Mouse (Mus musculus): ENCODE data around the gene Trio. TPM values are rescaled to one million over a fixed set of nuclear protein-coding genes. Genes with fewer than 3 reads are reported as not detected.
A peak's percentile ranks its signal among the peaks of the same experiment; 100 is the strongest.

Gene Trio
- polyA plus RNA-seq, 1 experiment from 2014 or later, result 28.8 TPM

DNA sequence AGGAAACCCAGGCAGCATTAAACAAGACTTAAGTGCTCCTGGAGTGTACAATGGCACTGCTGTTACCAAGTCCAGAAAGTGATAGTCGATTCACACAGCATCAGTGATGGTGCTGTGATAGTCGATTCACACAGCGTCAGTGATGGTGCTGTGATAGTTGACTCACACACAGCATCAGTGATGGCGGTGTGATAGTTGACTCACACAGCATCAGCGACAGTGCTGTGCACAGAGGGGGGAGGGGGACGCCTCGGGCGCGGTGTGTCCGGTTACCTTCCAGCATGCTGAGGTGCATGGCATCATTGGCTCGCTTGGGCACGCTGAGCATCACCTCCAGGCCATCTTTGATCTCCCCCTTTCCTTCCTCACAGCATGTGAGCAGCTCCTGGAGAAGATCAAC, 200.3 kb downstream of the Trio start:
- peaks cover 100% of the 10 kb centered on the region for H3K36me3 ChIP-seq (replicated peaks)
- 96% methylated on average over 12 of the region's 12 CpGs for WGBS
- H3K4me1 ChIP-seq, result no peaks in the 10 kb centered on the region
- H3K27ac ChIP-seq (replicated peaks), result no peak overlapping the region
- no peak overlapping the region for H3K4me3 ChIP-seq
- H3K9me3 ChIP-seq, result no peaks in the 10 kb centered on the region
- H3K27me3 ChIP-seq (replicated peaks; ENCODE audit: low read depth, poor library complexity, severe bottlenecking), result no peaks in the 10 kb centered on the region
- no peak for DNase-seq (ENCODE audit: low spot score)

GRCm38 (mm10) chr15:27823581-27823980, 202.1 kb downstream of the Trio start:
- no peaks in the 10 kb centered on the region for H3K27me3 ChIP-seq (replicated peaks; ENCODE audit: low read depth, poor library complexity, severe bottlenecking)
- no peaks in the 10 kb centered on the region for H3K9me3 ChIP-seq
- peaks cover 99% of the 10 kb centered on the region for H3K36me3 ChIP-seq (replicated peaks)
- no peak overlapping the region for H3K4me3 ChIP-seq
- 94% methylated on average over 4 of the region's 4 CpGs for WGBS
- H3K27ac ChIP-seq (replicated peaks), result no peak overlapping the region
- peak; percentile 40 for DNase-seq (ENCODE audit: low spot score)
- peaks cover 3% of the 10 kb centered on the region for H3K4me1 ChIP-seq

DNA sequence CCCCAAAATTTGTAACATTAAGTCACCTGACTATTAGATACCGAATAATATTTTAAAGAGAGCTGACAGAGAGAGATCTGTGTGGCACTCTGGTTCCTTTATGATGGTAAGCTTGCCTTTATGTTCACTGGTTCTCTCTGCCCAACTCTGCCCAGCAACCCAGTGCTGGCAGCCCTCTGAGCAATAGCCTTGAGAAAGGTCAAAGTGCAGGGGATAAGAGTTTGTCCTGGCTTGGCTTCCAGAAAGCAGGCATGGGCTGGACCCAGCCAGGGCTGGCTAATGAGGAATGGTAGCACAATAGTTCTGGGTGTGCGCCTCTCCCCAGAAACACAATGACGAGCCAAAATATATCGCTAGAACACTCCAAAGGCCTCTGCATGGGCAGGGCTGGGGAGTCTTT, 203.2 kb downstream of the Trio start:
- Histone ChIP-seq H3K4me1 (peaks cover 9% of the 10 kb centered on the region), H3K27me3 (replicated peaks; ENCODE audit: low read depth, poor library complexity, severe bottlenecking) (no peaks in the 10 kb centered on the region), H3K4me3 (no peak overlapping the region), H3K27ac (replicated peaks) (no peak overlapping the region), H3K36me3 (replicated peaks) (peaks cover 99% of the 10 kb centered on the region), H3K9me3 (no peaks in the 10 kb centered on the region)
- 95% methylated on average over 4 of the region's 4 CpGs for WGBS
- no peak for DNase-seq (ENCODE audit: low spot score)

DNA sequence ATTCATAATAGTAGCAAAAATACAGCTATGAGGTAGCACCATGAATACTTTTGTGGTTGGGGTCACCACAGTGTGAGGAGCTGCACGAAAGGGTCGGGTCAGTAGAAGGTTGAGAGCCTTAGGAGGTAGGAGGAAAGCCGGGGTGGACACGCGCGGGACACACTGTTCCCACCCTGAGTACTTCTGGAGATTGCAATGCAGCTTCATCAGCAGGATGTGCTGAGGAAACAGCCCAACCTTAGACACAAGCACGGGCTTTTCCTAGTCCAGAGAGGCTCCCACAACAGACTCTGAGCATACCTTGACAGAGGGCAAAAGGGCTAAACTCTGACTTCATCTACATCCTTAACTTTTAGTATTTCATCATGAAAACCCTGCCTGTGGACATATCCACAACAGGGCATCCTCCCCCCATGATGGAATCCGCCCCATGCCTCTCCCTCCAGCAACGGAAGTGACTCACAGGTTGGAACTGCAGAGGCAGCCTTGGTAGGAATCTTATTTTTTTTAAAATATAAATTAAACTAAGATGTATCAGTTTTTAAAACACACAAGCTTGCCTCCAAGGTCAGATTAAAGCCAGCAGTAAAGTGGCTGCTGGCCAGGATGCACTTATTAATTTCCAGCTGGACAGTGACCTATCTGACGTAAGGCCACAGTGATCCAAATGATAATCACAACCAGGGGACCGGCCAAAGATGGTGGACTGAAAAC, 203.8 kb downstream of the Trio start:
- Histone ChIP-seq H3K36me3 (replicated peaks) (peaks cover 99% of the 10 kb centered on the region), H3K9me3 (no peaks in the 10 kb centered on the region), H3K27me3 (replicated peaks; ENCODE audit: low read depth, poor library complexity, severe bottlenecking) (no peaks in the 10 kb centered on the region), H3K4me1 (peaks cover 9% of the 10 kb centered on the region), H3K27ac (replicated peaks) (no peak overlapping the region), H3K4me3 (no peak overlapping the region)
- DNase-seq (ENCODE audit: low spot score), result no peak
- WGBS, result 91% methylated on average over 11 of the region's 11 CpGs

DNA sequence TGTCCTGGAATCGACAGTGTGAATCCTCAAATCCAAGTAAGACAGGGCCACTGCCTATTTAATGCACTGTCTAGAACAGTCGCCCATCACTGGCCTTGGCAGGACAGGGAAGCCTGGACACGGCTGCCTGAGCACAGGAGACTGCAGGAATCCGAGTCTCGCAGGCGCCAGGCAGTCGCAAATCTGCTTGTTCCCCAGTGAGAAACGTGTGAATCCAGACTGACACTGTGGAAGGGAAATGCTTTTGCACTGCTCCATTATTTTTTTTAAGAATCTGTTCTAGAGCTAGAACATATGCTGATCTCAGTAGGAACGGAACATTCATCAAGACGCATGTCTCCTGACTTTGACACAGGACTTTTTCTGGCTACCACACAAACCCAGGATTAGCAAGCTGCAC, 208.6 kb downstream of the Trio start:
- H3K27me3 ChIP-seq (replicated peaks; ENCODE audit: low read depth, poor library complexity, severe bottlenecking), result no peaks in the 10 kb centered on the region
- peaks cover 29% of the 10 kb centered on the region for H3K4me1 ChIP-seq
- no peak overlapping the region for H3K4me3 ChIP-seq
- no peak overlapping the region for H3K27ac ChIP-seq (replicated peaks)
- no peak for DNase-seq (ENCODE audit: low spot score)
- H3K36me3 ChIP-seq (replicated peaks), result peaks cover 99% of the 10 kb centered on the region
- no peaks in the 10 kb centered on the region for H3K9me3 ChIP-seq
- WGBS, result 86% methylated on average over 10 of the region's 10 CpGs

DNA sequence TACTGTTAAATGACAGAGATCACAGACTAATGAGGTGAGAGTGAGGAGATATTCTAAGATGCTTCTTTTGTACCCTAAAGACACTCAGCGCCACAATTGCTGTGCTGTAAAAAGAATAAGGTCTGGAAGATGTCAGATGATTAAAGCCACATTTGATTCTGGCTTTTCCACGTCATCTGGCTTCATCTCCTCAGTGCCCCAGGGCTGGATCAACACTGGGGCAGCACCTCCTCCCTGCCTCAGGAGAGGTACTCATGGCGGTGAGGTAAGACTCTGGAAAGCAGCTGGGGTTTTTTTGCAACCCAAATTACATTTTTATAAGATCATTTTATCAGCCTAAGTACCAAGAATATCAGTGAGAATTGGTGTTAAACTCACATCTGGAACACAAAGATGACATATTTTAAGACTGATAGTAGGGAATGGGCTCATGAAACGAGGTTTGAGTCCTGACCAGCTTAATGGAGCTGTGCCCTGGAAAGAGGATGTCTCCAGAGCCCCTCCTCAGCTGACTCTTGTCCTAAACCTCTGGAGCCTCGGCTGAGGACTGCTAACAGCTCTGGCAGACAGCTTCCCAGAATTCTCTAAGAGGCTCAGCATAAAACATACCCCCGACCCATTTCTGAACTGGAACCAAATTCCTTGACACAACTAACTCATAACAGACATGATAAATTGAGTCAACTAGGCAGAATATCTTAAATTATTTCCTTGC, 210.8 kb downstream of the Trio start:
- peaks cover 89% of the 10 kb centered on the region for H3K36me3 ChIP-seq (replicated peaks)
- DNase-seq (ENCODE audit: low spot score), result no peak
- 55% methylated on average over 6 of the region's 6 CpGs for WGBS
- no peaks in the 10 kb centered on the region for H3K9me3 ChIP-seq
- peak overlapping the region; percentile 5; the same call in 1 of the 2 replicates for H3K27ac ChIP-seq (replicated peaks)
- H3K27me3 ChIP-seq (replicated peaks; ENCODE audit: low read depth, poor library complexity, severe bottlenecking), result no peaks in the 10 kb centered on the region
- H3K4me3 ChIP-seq, result no peak overlapping the region
- H3K4me1 ChIP-seq, result peaks cover 46% of the 10 kb centered on the region

DNA sequence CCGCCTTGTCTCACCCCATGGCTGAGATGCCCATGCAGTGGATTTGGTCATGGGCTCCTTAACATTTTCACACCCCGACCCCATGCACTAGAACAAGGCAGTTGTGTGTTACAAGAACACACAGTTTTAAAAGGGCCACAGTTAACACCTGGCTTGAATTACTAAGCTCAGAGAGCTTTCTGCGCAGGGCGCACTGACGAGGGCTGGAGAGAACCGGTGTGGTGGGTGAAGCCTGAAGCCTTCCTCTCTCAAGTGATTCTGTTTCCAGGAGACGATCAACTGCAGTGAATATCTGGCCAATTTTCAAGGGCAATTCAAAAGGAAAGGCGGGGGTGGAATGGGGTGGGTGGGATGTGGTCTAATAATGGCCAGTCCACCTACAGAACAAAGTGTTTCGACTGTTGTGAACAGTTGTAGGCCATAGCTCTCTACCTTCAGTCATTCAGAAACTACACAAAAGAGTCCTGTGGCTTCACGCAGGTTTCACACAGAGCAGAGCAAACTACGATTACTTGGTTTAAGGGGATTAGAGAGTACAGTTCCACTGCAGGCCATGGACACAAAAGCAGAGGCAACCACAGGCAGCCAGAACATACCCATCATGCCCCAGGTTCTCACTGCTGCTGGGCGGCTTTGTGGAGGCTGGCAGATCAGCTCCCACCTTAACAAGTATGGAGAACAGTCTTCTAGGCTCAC, 214.7 kb downstream of the Trio start:
- no peak overlapping the region for H3K4me3 ChIP-seq
- DNase-seq (ENCODE audit: low spot score), result peak; percentile 59
- H3K36me3 ChIP-seq (replicated peaks), result peaks cover 71% of the 10 kb centered on the region
- H3K9me3 ChIP-seq, result no peaks in the 10 kb centered on the region
- WGBS, result 49% methylated on average over 12 of the region's 12 CpGs
- peaks cover 71% of the 10 kb centered on the region for H3K4me1 ChIP-seq
- H3K27me3 ChIP-seq (replicated peaks; ENCODE audit: low read depth, poor library complexity, severe bottlenecking), result no peaks in the 10 kb centered on the region
- H3K27ac ChIP-seq (replicated peaks), result peak overlapping the region; percentile 81

GRCm38 (mm10) chr15:27810262-27810661, 215.4 kb downstream of the Trio start:
- peak overlapping the region; percentile 81 for H3K27ac ChIP-seq (replicated peaks)
- H3K27me3 ChIP-seq (replicated peaks; ENCODE audit: low read depth, poor library complexity, severe bottlenecking), result no peaks in the 10 kb centered on the region
- 46% methylated on average over 7 of the region's 7 CpGs for WGBS
- peaks cover 70% of the 10 kb centered on the region for H3K4me1 ChIP-seq
- peak; percentile 35 for DNase-seq (ENCODE audit: low spot score)
- no peaks in the 10 kb centered on the region for H3K9me3 ChIP-seq
- H3K36me3 ChIP-seq (replicated peaks), result peaks cover 71% of the 10 kb centered on the region
- H3K4me3 ChIP-seq, result no peak overlapping the region

DNA sequence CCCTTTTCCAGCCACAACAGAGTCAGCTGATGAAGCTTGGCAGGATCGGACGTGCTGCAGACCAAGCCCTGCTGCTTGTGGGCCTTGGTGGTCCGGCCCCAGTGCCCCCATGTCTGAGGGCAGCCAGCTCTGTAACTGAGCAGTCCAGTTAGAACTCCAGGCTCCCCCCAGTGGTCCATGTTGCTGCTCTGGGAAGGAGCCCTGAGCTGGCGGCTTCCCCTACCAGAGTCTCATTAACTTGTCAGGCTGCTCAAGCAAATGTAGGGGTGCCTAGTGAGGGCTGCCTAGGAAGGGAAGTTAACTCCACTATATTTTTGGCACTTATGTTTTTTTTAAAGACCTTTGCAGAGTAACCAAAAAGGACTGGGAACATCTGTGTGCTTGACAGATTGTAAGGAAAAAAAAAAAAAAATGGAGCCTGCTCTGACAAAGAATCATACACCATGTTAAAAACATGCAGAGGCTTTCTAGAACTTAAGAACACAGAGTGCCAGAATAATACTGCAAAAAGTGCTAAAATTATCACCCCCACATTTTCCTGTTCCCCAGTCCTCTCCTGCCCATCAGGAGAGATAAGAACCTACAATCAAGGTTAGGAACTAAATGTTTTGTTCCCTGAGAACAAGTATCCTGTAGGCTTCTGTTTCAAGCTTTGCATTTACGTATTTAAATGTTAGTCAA, 216.9 kb downstream of the Trio start:
- no peaks in the 10 kb centered on the region for H3K9me3 ChIP-seq
- H3K4me3 ChIP-seq, result no peak overlapping the region
- no peaks in the 10 kb centered on the region for H3K27me3 ChIP-seq (replicated peaks; ENCODE audit: low read depth, poor library complexity, severe bottlenecking)
- DNase-seq (ENCODE audit: low spot score), result peak; percentile 60
- peaks cover 71% of the 10 kb centered on the region for H3K4me1 ChIP-seq
- 45% methylated on average over 5 of the region's 5 CpGs for WGBS
- peak overlapping the region; percentile 78 for H3K27ac ChIP-seq (replicated peaks)
- peaks cover 71% of the 10 kb centered on the region for H3K36me3 ChIP-seq (replicated peaks)

DNA sequence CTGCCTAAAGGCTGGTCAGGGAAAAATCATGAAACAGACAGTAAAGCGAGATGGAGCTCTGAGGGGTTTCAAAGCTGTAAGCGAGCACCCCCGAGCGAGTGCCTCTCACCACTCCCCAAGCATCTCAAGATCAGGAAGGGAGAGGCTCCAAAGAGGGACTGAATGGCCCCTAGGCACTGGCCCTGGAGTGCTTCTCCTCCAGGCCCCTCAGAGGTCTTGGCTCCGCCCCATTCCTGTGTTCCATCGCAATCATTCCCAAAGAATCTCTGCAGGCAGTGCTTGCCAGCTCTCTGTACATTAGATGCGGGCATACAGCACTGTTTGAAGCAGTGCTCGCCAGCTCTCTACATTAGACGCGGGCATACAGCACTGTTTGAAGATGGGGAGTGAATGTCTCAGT, 219.4 kb downstream of the Trio start:
- peaks cover 92% of the 10 kb centered on the region for H3K4me1 ChIP-seq
- no peaks in the 10 kb centered on the region for H3K27me3 ChIP-seq (replicated peaks; ENCODE audit: low read depth, poor library complexity, severe bottlenecking)
- no peak for DNase-seq (ENCODE audit: low spot score)
- no peaks in the 10 kb centered on the region for H3K9me3 ChIP-seq
- WGBS, result 78% methylated on average over 10 of the region's 10 CpGs
- H3K27ac ChIP-seq (replicated peaks), result peak overlapping the region; percentile 70
- H3K36me3 ChIP-seq (replicated peaks), result peaks cover 73% of the 10 kb centered on the region
- no peak overlapping the region for H3K4me3 ChIP-seq

GRCm38 (mm10) chr15:27805654-27806053, 220.0 kb downstream of the Trio start:
- Histone ChIP-seq H3K36me3 (replicated peaks) (peaks cover 76% of the 10 kb centered on the region), H3K27me3 (replicated peaks; ENCODE audit: low read depth, poor library complexity, severe bottlenecking) (no peaks in the 10 kb centered on the region), H3K4me3 (no peak overlapping the region), H3K4me1 (peaks cover 89% of the 10 kb centered on the region), H3K27ac (replicated peaks) (peak overlapping the region; percentile 70; the same call in 1 of the 2 replicates), H3K9me3 (no peaks in the 10 kb centered on the region)
- DNase-seq (ENCODE audit: low spot score), result no peak
- 91% methylated on average over 16 of the region's 16 CpGs for WGBS

DNA sequence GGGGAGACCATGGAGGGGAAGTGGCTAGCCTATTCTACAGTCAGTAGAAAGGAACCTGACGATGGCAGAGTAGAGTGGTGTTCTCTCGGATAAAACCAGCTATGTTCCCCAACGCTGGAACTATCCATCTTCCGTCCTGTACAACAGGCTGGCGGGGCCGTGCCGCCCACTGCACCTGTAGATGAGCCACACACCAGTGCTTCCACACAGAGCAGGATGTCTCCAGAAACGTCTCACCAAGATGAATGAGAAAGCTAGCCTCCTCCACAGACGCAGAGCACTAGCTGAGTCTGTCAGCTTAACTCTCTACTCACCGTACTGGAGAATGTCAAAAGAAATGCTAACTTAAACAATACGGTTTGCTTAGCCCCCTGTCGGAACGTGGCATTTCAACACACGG, 221.2 kb downstream of the Trio start:
- no peaks in the 10 kb centered on the region for H3K9me3 ChIP-seq
- no peaks in the 10 kb centered on the region for H3K27me3 ChIP-seq (replicated peaks; ENCODE audit: low read depth, poor library complexity, severe bottlenecking)
- no peak overlapping the region for H3K4me3 ChIP-seq
- 85% methylated on average over 14 of the region's 14 CpGs for WGBS
- no peak for DNase-seq (ENCODE audit: low spot score)
- H3K27ac ChIP-seq (replicated peaks), result peak overlapping the region; percentile 70
- peaks cover 77% of the 10 kb centered on the region for H3K4me1 ChIP-seq
- peaks cover 80% of the 10 kb centered on the region for H3K36me3 ChIP-seq (replicated peaks)
